Mouse (Mus musculus) liver, embryonic 12.5 days (tissue): ENCODE data around the gene Dnase2a. TPM values are rescaled to one million over a fixed set of nuclear protein-coding genes. Genes with fewer than 3 reads are reported as not detected.

Experiments used
- ATAC-seq: fragments of 200-750 bp; cut with Nextera tagmentation; 2 replicates; pipeline ENCODE4 v1.8.0; 2017; ENCODE audit warnings: moderate number of reproducible peaks, mild to moderate bottlenecking, moderate library complexity
- H3K27ac ChIP-seq: fragments of 300-500 bp; sonication (generic); 2 replicates; pipeline ENCODE4 v1.5.1; 2016; ENCODE audit warnings: mild to moderate bottlenecking
- H3K27me3 ChIP-seq: fragments of 300-500 bp; sonication (generic); replicated peaks from 2 replicates; pipeline ENCODE4 v1.6.1; 2016; ENCODE audit warnings: mild to moderate bottlenecking, moderate library complexity
- H3K36me3 ChIP-seq: fragments of 300-500 bp; sonication (generic); 2 replicates; pipeline ENCODE4 v1.6.1; 2016; ENCODE audit warnings: mild to moderate bottlenecking, moderate library complexity
- H3K4me1 ChIP-seq: fragments of 300-500 bp; sonication (generic); 2 replicates; pipeline ENCODE4 v1.6.1; 2016
- H3K4me2 ChIP-seq: fragments of 300-500 bp; sonication (generic); 2 replicates; pipeline ENCODE4 v1.6.1; 2016; ENCODE audit warnings: mild to moderate bottlenecking, moderate library complexity
- H3K4me3 ChIP-seq: fragments of 300-500 bp; sonication (generic); 2 replicates; pipeline ENCODE4 v1.5.1; 2016; ENCODE audit warnings: mild to moderate bottlenecking, moderate library complexity
- H3K9ac ChIP-seq: fragments of 300-500 bp; sonication (generic); 2 replicates; pipeline ENCODE4 v1.6.1; 2016; ENCODE audit warnings: mild to moderate bottlenecking, moderate library complexity
- H3K9me3 ChIP-seq: fragments of 300-500 bp; sonication (generic); replicated peaks from 2 replicates; pipeline ENCODE4 v1.6.1; 2016; ENCODE audit warnings: mild to moderate bottlenecking, moderate library complexity
- WGBS: fragments of 180-500 bp; shearing (Covaris S2); methylation state at CpG from one replicate; pipeline ENCODE4 v1.1.7; 2016; ENCODE audit not compliant: insufficient replicate concordance; 5-methylcytosine and 5-hydroxymethylcytosine counted together
- polyA plus RNA-seq: library from polyadenylated mRNA; unstranded; fragments of >200 nt; fragmentation: Nextera tagmentation; extraction: Ambion mirVana; gene quantifications from 2 replicates; pipeline ENCODE4 v1.2.1, GENCODE M21; 2016

The Dnase2a gene
- 10.8 and 11.4 TPM in 2 replicates for polyA plus RNA-seq

- H3K9me3 ChIP-seq = no peaks in the 10 kb centered on the region
- peak within 1 kb of the TSS; percentile 71 for H3K4me3 ChIP-seq
- H3K4me2 ChIP-seq = peak within 1 kb of the TSS; percentile 93
- H3K4me1 ChIP-seq = peaks cover 75% of the 10 kb centered on the region
- peaks cover 34% of the 10 kb centered on the region for H3K27me3 ChIP-seq
- WGBS = under 1% methylated on average over 45 of the region's 45 CpGs
- H3K36me3 ChIP-seq = peaks cover 60% of the 10 kb centered on the region
- ATAC-seq = peak; percentile 89
- H3K9ac ChIP-seq = peak within 1 kb of the TSS; percentile 86
- H3K27ac ChIP-seq = peak within 1 kb of the TSS; percentile 90
Measured at GRCm38 (mm10) chr8:84908421-84909161, at the start of gene Dnase2a. Gene Dnase2a (plus strand): TSS chr8:84908560.

DNA sequence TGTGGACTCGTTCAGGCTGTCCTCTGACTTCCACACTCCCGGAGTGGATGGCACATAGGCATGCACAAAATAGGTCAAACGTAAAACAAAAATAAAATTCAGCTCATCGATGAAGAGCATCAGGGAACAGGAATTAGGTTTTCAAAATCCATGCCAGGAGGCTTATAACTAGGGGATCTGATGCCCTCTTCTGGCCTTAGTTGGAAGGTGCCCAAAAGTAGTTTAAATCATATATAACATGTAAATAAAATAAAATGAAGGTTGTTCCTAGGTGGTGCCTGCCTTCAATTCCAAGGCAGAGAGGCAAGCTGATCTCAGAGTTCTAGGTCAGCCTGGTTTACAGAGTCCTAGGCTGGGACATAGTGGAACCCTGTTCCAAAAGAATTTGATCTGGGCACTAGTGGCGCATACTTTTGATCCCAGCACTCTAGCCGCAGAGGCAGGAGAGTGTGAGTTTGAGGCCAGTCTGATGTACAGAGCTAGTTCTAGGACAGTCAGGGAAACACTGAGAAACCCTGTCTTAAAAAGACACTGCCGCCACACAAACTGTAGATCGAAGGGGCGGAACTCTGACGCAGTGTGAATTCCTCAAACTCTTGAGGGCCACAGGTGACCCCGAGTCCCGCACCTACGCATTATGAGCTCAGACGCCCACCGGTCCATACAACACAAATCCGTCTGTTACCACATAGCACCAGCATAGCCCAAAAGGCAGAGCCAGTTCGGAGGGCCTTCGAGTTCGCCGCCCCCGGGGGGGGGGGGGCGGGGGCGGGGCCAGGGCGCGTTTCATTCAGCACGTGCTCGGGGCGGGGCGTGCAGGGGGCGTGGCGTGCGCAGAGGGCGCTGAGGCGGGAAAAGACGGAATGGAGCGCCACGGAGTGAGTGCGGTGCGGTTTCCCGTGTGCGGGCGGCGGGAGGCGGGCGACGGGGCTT is 36.7 kb upstream of the Dnase2a start, which contains the start of gene Syce2:
Gene Syce2, plus strand, starts transcription at position 736 of the 933 bp plus-strand sequence.
- WGBS = 8% methylated on average over 44 of the region's 46 CpGs
- ATAC-seq = peak; percentile 73
- H3K27ac ChIP-seq = peak within 1 kb of the TSS; percentile 89

GRCm38 (mm10) chr8:84872309-84872965 is 35.9 kb upstream of the Dnase2a start:
- Histone ChIP-seq H3K36me3 (peaks cover 38% of the 10 kb centered on the region), H3K27me3 (no peaks in the 10 kb centered on the region), H3K4me1 (peaks cover 47% of the 10 kb centered on the region), H3K4me2 (peak overlapping the region; percentile 100), H3K27ac (peak overlapping the region; percentile 89), H3K9me3 (no peaks in the 10 kb centered on the region), H3K4me3 (peak overlapping the region; percentile 65), H3K9ac (peak overlapping the region; percentile 81)
- 3% methylated on average over 54 of the region's 54 CpGs for WGBS
- ATAC-seq = peak; percentile 70

More for the DNA sequence above, 36.7 kb upstream of the Dnase2a start, which contains the start of gene Syce2:
- Histone ChIP-seq H3K9ac (peak within 1 kb of the TSS; percentile 81), H3K9me3 (no peaks in the 10 kb centered on the region), H3K27me3 (no peaks in the 10 kb centered on the region), H3K4me3 (peak within 1 kb of the TSS; percentile 65), H3K36me3 (peaks cover 38% of the 10 kb centered on the region), H3K4me2 (peak within 1 kb of the TSS; percentile 100), H3K4me1 (peaks cover 43% of the 10 kb centered on the region)

GRCm38 (mm10) chr8:84873016-84873415 is 35.3 kb upstream of the Dnase2a start:
- Histone ChIP-seq H3K27ac (0 out of 2 replicates have a peak overlapping the region, but pooled peaks have one; percentile 4), H3K9me3 (no peaks in the 10 kb centered on the region), H3K4me2 (peak overlapping the region; percentile 100), H3K4me1 (peaks cover 53% of the 10 kb centered on the region), H3K9ac (peak overlapping the region; percentile 81), H3K4me3 (peak overlapping the region; percentile 65), H3K36me3 (peaks cover 37% of the 10 kb centered on the region), H3K27me3 (no peaks in the 10 kb centered on the region)
- no peak for ATAC-seq
- 73% methylated on average over 4 of the region's 4 CpGs for WGBS

DNA sequence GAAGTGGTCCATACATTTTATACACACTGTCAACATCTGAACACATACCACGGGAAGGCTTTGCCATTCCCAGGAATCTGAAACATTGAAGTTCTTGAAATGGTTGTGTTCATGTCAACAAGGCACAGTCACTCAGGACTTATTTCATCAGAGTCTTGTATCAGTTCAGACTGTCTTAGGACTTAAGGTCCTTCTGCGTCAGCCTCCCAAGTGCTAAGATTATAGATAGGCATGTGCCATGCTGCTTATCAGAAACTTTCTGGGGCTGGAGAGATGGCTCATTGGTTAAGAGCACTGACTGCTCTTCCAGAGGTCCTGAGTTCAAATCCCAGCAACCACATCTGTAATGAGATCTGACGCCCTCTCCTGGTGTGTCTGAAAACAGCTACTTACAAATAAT is 34.0 kb upstream of the Dnase2a start:
- ATAC-seq = 0 out of 2 replicates have a peak, but pooled peaks have one; percentile 19
- H3K4me3 ChIP-seq = no peak overlapping the region
- H3K27me3 ChIP-seq = no peaks in the 10 kb centered on the region
- H3K4me2 ChIP-seq = peak overlapping the region; percentile 23; the same call in 1 of the 2 replicates
- no peaks in the 10 kb centered on the region for H3K9me3 ChIP-seq
- H3K36me3 ChIP-seq = peaks cover 25% of the 10 kb centered on the region
- no peak overlapping the region for H3K9ac ChIP-seq
- H3K27ac ChIP-seq = peak overlapping the region; percentile 76
- H3K4me1 ChIP-seq = peaks cover 66% of the 10 kb centered on the region
- WGBS = 64% methylated on average over 3 of the region's 3 CpGs

- no peak for ATAC-seq
- WGBS = 62% methylated on average over 3 of the region's 3 CpGs
Measured at GRCm38 (mm10) chr8:84877297-84878035, 30.9 kb upstream of the Dnase2a start.

GRCm38 (mm10) chr8:84878915-84879314 is 29.4 kb upstream of the Dnase2a start:
- H3K36me3 ChIP-seq = peaks cover 32% of the 10 kb centered on the region
- no peak overlapping the region for H3K4me3 ChIP-seq
- peak; percentile 78 for ATAC-seq
- 73% methylated on average over 1 of the region's 1 CpGs for WGBS
- peak overlapping the region; percentile 50; the same call in 1 of the 2 replicates for H3K27ac ChIP-seq
- no peaks in the 10 kb centered on the region for H3K9me3 ChIP-seq
- no peak overlapping the region for H3K9ac ChIP-seq
- no peaks in the 10 kb centered on the region for H3K27me3 ChIP-seq
- peaks cover 38% of the 10 kb centered on the region for H3K4me1 ChIP-seq
- no peak overlapping the region for H3K4me2 ChIP-seq

More at GRCm38 (mm10) chr8:84877297-84878035, 30.9 kb upstream of the Dnase2a start:
- Histone ChIP-seq H3K9ac (no peak overlapping the region), H3K27me3 (no peaks in the 10 kb centered on the region), H3K4me3 (no peak overlapping the region), H3K4me2 (no peak overlapping the region), H3K27ac (peak overlapping the region; percentile 3; the same call in 1 of the 2 replicates), H3K4me1 (peaks cover 53% of the 10 kb centered on the region), H3K36me3 (peaks cover 20% of the 10 kb centered on the region), H3K9me3 (no peaks in the 10 kb centered on the region)

DNA sequence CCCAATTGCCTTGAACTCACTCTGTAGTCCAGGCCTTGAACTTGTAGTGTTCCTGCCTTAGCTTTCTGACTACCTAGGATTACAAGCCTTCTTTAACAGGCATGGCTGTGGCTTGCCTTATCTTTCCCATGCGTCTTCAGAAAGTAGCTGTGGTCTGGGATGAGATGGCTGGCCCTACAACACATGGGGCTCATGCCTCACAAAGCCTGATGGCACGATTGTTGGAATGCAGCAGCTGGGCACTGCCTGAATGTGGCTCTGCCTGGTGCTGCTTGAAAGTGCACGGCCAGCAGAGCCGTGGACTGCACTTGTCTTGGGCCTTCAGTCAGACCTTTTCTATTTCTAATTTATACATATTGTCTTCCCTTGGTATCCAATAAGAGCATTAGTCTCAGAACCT is 23.6 kb upstream of the Dnase2a start:
- Histone ChIP-seq H3K4me2 (no peak overlapping the region), H3K36me3 (peaks cover 75% of the 10 kb centered on the region), H3K27me3 (no peaks in the 10 kb centered on the region), H3K27ac (0 out of 2 replicates have a peak overlapping the region, but pooled peaks have one; percentile 11), H3K9me3 (no peaks in the 10 kb centered on the region), H3K9ac (no peak overlapping the region), H3K4me1 (peaks cover 14% of the 10 kb centered on the region), H3K4me3 (no peak overlapping the region)
- no peak for ATAC-seq
- 56% methylated on average over 4 of the region's 4 CpGs for WGBS

DNA sequence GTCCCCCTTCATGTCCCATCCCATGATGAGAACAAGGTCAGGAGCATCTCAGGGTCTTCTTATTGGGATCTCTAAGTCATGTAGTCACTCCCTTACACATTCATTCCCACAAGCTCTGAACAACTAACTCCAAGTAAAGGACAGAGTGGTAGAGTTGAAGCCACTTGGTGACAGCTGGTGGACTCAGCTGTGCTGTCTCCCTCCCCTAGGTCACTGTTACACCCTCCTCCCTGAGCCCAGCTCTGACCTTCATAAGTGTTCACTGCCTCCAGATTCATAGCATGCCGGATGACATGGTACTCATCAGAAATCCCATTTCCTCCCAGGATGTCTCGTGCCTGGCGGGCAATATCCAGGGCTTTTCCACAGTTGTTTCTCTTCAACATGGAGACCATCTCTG is 20.1 kb upstream of the Dnase2a start:
- WGBS = 80% methylated on average over 3 of the region's 3 CpGs
- Histone ChIP-seq H3K36me3 (peaks cover 87% of the 10 kb centered on the region), H3K9me3 (no peaks in the 10 kb centered on the region), H3K4me2 (no peak overlapping the region), H3K9ac (no peak overlapping the region), H3K27ac (no peak overlapping the region), H3K4me1 (peaks cover 32% of the 10 kb centered on the region), H3K27me3 (no peaks in the 10 kb centered on the region), H3K4me3 (no peak overlapping the region)
- ATAC-seq = no peak

- Histone ChIP-seq H3K4me3 (no peak overlapping the region), H3K27me3 (no peaks in the 10 kb centered on the region), H3K36me3 (peaks cover 79% of the 10 kb centered on the region), H3K27ac (no peak overlapping the region), H3K9me3 (no peaks in the 10 kb centered on the region), H3K9ac (no peak overlapping the region), H3K4me2 (no peak overlapping the region), H3K4me1 (peaks cover 35% of the 10 kb centered on the region)
- 100% methylated on average over 1 of the region's 1 CpGs for WGBS
- no peak for ATAC-seq
Measured at GRCm38 (mm10) chr8:84889141-84889540, 19.2 kb upstream of the Dnase2a start.
